Comparison of ENCODE assay signal across 8 mouse cellular contexts in genomic region chr3:57136847-57137246, GRCm38 (mm10).
A peak's percentile ranks its signal among the peaks of the same experiment; 100 is the strongest.
DNase-seq lines count a peak whose midpoint lies in the region; ATAC-seq and TF ChIP-seq lines count a peak whose summit lies in the region.

No protein-coding gene starts in this region.

- peak; percentile 15 for DNase-seq in gastrocnemius, postnatal 14 days
- no peak for DNase-seq in gastrocnemius, postnatal 36 days
- peak; percentile 78 for DNase-seq in ZHBTc4 (ENCODE audit: low read depth, low spot score)
- peak; percentile 21 for DNase-seq in forebrain, postnatal 0 days
- peak; percentile 5 for DNase-seq in kidney, postnatal 14 days
- peak; percentile 6 for DNase-seq in lung, postnatal 36 days
- no peak for DNase-seq in B cell, adult 2 months

- intact Hi-C loops in gastrocnemius, postnatal 14 days (cut with DNase I; ENCODE audit: low total_unique reads) = no loop called here
- intact Hi-C loops in gastrocnemius, postnatal 36 days (cut with DNase I) = no loop called here

- H3K4me3 ChIP-seq in forebrain, postnatal 0 days (ENCODE audit: low read depth, low read length) = peak overlapping the region; percentile 26

- H3K27ac ChIP-seq in forebrain, postnatal 0 days (ENCODE audit: low read depth, low read length) = no peak overlapping the region

- peak overlapping the region; percentile 28; the same call in 1 of the 2 replicates for H3K9ac ChIP-seq in forebrain, postnatal 0 days

- no peaks in the 10 kb centered on the region for H3K4me1 ChIP-seq in forebrain, postnatal 0 days (ENCODE audit: insufficient read depth)

- H3K36me3 ChIP-seq in forebrain, postnatal 0 days (ENCODE audit: insufficient read depth) = no peaks in the 10 kb centered on the region

- 27% methylated on average over 24 of the region's 24 CpGs for WGBS in forebrain, postnatal 0 days

- ATAC-seq in forebrain, postnatal 0 days = peak; percentile 80
- no peak for ATAC-seq in erythroblast, adult 5-6 weeks (replicated peaks; ENCODE audit: low FRiP score, poor library complexity, severe bottlenecking)

- H3K27me3 ChIP-seq in forebrain, postnatal 0 days (ENCODE audit: insufficient read depth, low read length) = no peaks in the 10 kb centered on the region

- TF ChIP-seq CTCF in forebrain, postnatal 0 days (IDR thresholded peaks at IDR 0.05; ENCODE audit: low read depth) = no peak

- no peaks in the 10 kb centered on the region for H3K9me3 ChIP-seq in forebrain, postnatal 0 days (ENCODE audit: low read length)

- peak overlapping the region; percentile 40 for H3K4me2 ChIP-seq in forebrain, postnatal 0 days (ENCODE audit: low read depth)

Comparison
In these comparisons a context has a peak if more than half of its experiments do, and no peak if none do; other contexts are left out.
1. DNase-seq: peak in gastrocnemius, postnatal 14 days (single experiment), ZHBTc4 (single experiment), forebrain, postnatal 0 days (single experiment), kidney, postnatal 14 days (single experiment) and lung, postnatal 36 days (single experiment); none in gastrocnemius, postnatal 36 days (0 of 2) and B cell, adult 2 months (0 of 2).